Mouse (Mus musculus) G1E-ER4 (cell line): ENCODE measurements at regions not wholly inside any gene's neighbourhood (a gene's known extent, or its start where the extent isn't known, plus 50 kb on each side); places are given as distances from the start of the nearest gene placed in this dataset.

ENCODE experiments used
- GATA1 ChIP-seq: IDR thresholded peaks from one replicate; pipeline ENCODE4 v1.8.0; 2012; ENCODE audit warnings: low read length, inconsistent platforms

GRCm38 (mm10) chr12:49915691-49916090 is 530.7 kb downstream of the Gm43517 start:
- TF ChIP-seq GATA1, result no peak

DNA sequence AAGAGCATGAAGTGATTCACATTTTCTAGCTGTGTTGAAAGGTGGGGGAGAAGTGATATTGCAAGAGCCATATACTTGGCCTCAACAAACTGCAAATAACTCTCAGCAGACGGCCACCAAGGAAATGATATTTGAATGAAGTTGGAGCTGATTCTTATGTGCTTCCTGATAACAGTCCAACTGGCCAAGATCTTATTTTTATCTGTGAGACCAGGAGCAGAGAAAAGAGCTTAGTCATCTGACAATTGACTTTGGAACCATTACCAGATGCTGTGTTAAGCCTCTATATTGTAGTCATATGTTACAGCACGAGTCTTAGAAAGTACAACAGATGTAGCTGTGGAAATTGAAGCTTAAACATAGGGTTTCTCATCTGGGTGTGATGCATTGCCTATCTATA is 536.6 kb downstream of the Gm43517 start:
- TF ChIP-seq GATA1, result peak; percentile 53

DNA sequence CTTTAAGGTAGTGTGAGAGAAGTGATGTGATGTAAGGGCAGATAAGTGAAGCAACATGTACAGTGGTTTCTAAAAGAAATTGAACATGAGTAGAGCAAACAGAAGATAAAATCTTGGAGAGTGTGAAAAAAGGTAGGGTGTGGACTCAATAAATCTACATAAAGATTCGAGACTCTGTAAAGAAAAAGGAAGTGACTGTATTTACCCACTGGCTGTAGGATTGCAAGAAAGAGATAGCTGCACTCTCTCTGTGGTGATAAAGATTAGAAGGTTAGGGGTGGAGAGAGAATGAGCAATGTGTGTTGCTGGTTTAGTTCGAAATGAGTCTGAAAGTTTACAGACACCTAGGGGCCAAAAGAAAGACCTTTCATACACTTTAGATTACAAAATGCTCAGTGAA is 555.8 kb downstream of the Gm43517 start:
- no peak for TF ChIP-seq GATA1

DNA sequence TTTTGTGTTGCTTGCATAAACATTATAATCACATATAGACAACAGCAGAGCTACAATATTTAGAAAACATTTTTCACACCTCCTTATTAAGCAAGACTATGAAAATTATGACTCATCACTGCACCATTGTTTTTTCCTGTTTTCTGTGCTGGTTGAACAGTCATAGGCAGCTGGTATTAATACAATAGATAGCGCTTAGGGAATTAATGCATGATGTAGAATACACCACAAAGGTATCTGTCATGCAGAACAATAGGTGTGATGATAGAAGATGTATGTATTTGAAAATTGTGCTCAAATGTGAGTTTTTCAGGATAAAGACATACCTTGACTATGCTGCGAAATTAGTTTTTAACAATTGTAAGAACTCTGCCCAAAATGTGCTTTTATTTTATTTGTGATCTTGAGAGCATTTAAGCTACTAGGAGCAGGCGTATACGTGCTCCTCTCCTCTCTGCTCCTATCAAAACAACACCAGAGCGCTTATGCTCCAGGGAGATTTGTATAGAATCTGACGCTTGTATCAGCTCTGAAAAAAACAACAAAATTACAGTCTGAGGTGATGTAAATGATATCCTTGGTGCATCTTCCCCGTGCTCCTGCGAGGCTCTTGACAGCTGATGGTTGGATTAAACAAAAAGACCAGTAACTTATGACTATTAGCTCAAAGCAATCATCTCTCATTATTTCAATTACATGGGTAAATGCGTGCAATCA is 560.1 kb downstream of the Gm43517 start:
- no peak for TF ChIP-seq GATA1

- no peak for TF ChIP-seq GATA1
Observed at GRCm38 (mm10) chr12:49945628-49946220, 560.8 kb downstream of the Gm43517 start.

DNA sequence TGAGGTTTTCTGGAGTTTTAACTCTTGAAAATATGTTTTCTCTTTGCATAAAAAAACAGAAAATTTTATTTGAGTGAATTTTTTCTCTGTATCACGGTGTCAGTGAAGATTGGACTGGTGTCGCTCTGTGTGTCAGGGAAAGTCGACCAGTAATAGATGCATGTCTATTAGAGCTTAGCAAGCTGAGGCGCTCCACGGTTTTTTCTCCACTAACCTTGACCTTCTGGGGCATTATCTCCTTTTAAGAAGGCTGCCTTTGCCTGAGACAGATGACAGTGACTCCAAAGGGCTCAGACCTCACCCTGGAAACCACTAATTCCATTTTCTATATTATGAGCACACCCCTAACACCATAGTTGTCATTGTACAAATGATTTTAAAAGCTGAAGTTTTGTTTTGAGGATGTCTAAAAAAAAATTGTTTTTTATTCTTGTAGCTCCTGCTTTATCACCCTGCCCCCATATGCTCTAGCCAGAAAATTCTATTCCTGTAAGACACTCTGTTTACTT is 561.8 kb downstream of the Gm43517 start:
- TF ChIP-seq GATA1, result no peak

DNA sequence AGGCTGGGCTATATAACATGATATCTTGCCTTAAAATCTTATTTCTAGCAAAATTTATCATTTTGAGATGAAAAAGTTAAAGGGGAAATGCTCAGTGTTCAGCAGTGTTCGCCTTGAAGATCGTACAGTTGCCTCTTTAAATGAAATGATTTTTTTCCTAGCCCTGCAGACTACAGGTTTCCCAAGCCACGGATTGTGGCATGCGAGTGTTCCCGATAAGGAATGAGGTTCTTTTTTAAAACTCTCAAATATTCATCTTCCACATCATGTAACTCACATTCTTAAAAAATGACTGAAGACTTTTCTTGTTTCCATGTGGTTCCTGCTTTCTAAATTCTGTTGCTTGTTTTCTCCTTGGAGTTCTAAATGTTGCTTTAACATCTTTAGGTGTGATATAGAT is 566.0 kb downstream of the Gm43517 start:
- no peak for TF ChIP-seq GATA1

DNA sequence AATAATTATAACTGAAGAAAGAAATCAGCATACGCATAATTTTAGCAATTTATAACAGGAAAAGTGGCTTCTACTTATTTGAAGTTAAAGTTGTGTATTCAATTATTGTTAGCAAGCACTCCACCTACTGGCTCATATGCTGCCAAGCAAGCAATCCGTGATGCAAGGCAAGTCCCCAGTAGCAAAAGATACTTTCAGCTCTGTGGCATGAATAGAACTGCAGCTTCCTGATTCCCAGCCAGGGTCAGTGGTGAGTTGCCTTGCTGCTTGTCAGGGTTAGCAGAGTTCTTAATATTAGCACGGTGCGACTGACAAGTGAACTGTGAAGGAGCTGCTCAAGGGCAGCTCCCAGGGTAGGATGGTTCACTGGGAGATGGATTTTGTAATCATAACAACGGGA is 566.8 kb downstream of the Gm43517 start:
- no peak for TF ChIP-seq GATA1

- TF ChIP-seq GATA1, result no peak
Observed at GRCm38 (mm10) chr12:49968072-49968471, 583.1 kb downstream of the Gm43517 start.

GRCm38 (mm10) chr12:49969546-49969945 is 584.6 kb downstream of the Gm43517 start:
- TF ChIP-seq GATA1, result no peak

DNA sequence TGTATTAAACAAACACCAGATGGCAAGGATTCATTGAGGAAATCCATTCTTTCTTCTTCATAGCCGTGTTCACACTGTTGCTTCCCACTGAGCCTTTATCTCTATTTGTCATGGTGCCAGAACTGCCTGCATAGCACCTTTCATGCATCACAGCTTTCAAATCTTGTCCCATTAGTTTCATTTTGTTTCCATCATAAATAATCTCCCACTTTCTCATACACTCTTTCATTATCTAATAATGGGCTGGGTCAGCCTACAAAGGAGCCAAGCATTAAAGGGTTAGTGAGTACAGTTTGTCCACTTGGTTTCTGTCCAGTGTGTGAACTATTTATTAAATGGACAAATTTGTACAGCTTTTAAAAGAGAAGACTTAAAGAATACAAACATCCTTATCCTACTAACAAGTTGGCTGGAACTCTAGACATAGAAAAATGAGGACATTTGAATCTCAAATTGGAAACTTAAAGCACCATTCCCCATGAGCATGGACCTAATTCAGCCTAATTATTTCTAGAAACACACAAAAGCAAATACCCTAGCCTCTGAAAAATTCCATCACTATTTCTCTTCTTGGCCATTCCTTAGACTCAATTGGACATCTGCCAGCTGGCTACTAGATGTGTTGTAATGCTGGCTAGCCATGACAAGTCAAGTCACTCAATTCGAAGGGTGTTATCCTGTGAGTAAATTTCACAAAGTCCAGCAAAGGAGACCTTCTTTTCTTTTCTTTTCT is 589.8 kb downstream of the Gm43517 start:
- TF ChIP-seq GATA1, result no peak

GRCm38 (mm10) chr12:49975553-49975952 is 590.6 kb downstream of the Gm43517 start:
- no peak for TF ChIP-seq GATA1

GRCm38 (mm10) chr12:49992501-49993079 is 607.6 kb downstream of the Gm43517 start:
- TF ChIP-seq GATA1, result no peak

GRCm38 (mm10) chr12:50038808-50039374 is 610.0 kb downstream of the Prkd1 start:
- no peak for TF ChIP-seq GATA1

DNA sequence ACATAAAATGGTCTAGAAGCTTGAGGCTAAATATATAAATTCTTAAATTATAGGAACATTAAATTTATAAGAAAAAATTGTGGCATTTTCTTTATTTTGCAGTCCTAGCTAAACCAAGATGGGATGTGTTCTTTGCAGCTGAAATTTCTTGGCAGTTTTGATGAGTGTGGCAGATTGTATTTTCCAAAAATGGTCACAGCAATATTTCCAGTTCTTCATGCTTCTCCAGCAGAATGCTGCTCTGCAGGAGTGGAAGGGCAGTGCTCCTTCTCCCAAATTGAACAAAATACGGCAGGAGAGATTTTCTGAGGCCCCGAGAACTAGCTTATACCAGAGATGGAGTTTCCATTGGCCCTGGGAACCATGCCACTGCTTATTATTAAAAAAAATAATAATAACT is 587.6 kb downstream of the Prkd1 start:
- TF ChIP-seq GATA1, result no peak

DNA sequence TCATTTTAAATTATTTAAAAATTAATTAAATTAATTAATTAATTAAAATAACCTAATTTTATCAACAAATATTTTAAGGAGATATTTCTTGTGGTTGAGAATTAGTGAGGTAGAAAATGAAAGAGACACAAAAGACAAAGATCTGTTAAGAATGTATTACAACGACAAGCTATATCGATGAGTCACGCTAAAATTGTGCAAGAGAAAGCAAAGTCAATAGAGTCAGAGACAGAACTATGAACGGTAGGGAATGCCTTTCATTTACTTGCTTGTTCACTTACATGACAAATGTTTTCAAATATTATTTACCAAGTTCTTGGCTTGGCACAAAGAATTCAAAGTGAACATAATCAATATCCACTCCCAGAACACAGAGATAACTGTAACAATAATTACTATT is 582.5 kb downstream of the Prkd1 start:
- TF ChIP-seq GATA1, result no peak
